Mouse (Mus musculus) right cerebral cortex, postnatal 36 days (tissue): ENCODE results near the gene Srsf2.

ENCODE experiments used
- DNase-seq, 2 experiments: peaks; one replicate each; pipeline ENCODE4 v3.0.0; 2022; ENCODE audit warnings: low spot score in 2 of 2, mixed read lengths in 1 of 2

Gene Srsf2

GRCm38 (mm10) chr11:116809520-116809919 is 43.4 kb downstream of the Srsf2 start:
- DNase-seq = no peak

- no peak for DNase-seq
These were observed 44.0 kb downstream of the Srsf2 start for GRCm38 (mm10) chr11:116808811-116809395.

- peak; percentile 69 to 73 for DNase-seq
These were observed 44.8 kb downstream of the Srsf2 start for GRCm38 (mm10) chr11:116807938-116808606.

- DNase-seq = no peak
These were observed 45.4 kb downstream of the Srsf2 start for GRCm38 (mm10) chr11:116807526-116807925.

GRCm38 (mm10) chr11:116807116-116807515 is 45.8 kb downstream of the Srsf2 start:
- DNase-seq = no peak

GRCm38 (mm10) chr11:116806136-116807071 is 46.5 kb downstream of the Srsf2 start:
- no peak for DNase-seq

GRCm38 (mm10) chr11:116802709-116803108 is 50.2 kb downstream of the Srsf2 start:
- DNase-seq = no peak

GRCm38 (mm10) chr11:116801106-116801505 is 51.8 kb downstream of the Srsf2 start:
- DNase-seq = no peak
